Mouse (Mus musculus): ENCODE results near the gene Fth1.
"Not testable (repeated sequence)": the region's sequence is repeated elsewhere in the genome, so short reads cannot be mapped to it uniquely, and the experiment has no call there.

Gene Fth1

DNA sequence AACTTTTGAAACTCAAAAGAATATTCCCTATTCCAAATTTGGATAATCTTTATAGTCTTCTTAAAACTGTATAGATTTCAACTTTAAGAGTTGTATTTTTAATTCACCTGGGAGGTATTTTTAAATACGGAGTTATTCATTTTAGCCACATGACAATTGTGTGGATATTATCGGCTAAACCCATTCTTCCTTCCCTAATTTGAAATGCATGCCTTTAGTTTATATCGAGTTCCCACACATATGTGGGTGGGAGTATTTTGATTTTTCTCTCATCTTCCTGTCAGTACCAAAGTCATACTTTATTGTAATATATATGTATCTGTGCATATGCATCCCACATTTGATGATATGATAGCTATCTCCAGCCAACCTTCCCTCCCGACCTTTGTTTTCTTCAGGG lies at the start of gene Fth1:
Fth1 (plus strand) TSS at position 341 of the 400 bp plus-strand sequence.
- no peak for DNase-seq (ENCODE audit: low spot score in 2 of 2)

- not testable (repeated sequence) for DNase-seq (ENCODE audit: low spot score in 2 of 2)
Measured at GRCm38 (mm10) chr19:9931167-9931607, 49.2 kb upstream of the Fth1 start.

DNA sequence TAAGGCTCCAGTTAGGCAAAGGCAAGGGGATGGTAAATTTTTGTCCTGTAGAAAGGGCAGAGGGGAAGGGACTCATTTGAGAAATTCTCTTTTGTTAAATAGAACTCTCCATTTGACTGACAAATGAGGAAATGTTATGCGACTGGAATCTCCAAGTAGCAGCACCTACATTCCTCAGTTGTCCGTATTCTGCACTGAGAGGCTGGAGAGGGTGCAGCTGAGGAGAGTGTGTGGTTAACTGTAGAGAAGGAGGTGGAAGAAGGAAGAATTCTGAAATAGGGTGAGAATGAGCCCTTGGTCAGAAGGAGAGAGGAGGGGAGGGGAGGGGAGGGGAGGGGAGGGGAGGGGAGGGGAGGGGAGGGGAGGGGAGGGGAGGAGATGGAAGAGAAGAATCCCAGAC lies 46.5 kb upstream of the Fth1 start:
- DNase-seq (ENCODE audit: low spot score in 2 of 2) = no peak

- no peak for DNase-seq (ENCODE audit: low spot score in 2 of 2)
Measured at GRCm38 (mm10) chr19:9936579-9936978, 43.8 kb upstream of the Fth1 start.

DNA sequence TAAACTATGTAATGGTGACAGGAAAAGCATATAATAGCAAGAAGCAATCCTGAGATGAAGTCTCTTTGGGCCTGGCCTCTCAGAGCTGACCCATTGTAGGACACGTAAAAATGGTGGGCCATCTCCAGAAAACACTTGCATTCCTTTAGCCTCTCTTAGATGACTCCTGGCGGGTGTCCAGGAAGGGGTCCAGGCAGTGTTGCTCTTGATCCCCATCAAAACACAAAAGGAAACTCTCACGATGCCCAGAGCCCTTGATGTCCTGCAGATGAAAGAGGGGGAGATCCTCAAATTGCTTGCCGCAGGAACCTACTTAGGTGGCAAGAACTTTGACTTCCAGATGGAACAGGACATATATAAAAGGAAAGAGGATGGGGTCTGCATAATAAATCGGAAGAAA lies 43.0 kb upstream of the Fth1 start:
- DNase-seq (ENCODE audit: low spot score in 2 of 2) = no peak

DNA sequence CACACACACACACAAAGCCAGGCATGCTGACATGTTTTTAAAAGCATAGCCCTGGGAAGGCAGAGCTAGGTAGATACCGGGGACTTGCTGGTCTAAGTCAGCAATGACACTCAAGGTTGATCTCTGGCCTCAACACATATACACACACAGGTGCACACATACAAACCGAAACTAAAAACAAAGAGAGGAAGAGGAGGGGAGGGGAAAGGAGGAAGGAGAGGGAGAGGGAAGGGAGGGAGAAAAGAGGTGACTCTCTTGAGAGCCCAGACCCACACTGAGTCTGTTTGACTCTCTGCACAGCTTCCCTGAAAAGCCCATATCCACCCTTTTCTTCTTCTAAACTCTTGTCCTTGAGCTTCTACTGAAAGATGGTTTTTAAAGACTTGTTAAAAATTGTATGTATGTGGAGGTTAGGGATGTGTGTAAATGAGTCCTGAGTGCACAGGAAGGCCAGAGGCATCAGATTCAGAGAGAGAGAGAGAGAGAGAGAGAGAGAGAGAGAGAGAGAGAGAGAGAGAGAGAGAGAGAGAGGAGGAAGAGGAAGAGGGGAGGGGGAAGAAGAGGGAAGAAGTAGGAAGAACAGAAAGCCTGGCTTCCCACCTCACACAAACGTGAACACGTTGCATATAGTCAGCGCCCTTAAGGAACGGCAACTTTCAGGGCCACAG lies 42.1 kb upstream of the Fth1 start:
- peak in 1 of 2 experiments; percentile 23 for DNase-seq (ENCODE audit: low spot score in 2 of 2)

- peak; percentile 32 to 53 for DNase-seq (ENCODE audit: low spot score in 2 of 2)
Measured at GRCm38 (mm10) chr19:9938824-9939303, 41.5 kb upstream of the Fth1 start.

DNA sequence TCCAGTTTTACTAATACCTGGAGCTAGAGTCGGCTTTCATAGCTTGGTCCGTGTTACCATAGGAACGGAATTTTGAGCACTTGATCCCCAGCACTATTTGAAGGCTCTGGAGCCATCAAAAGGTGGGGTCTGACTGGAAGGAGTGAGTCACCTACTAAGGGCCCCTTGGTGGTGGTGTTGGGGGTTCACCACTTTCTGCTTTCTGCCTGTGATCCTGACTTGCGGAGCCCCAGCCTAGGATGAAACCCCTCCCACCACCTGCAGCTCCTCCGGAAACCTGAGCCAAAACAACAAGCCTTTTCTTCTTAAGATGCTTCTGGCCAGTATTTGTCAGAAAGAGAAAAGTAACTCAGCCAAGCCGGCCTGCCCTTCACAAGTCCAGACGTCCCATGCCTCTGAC lies 40.6 kb upstream of the Fth1 start:
- no peak for DNase-seq (ENCODE audit: low spot score in 2 of 2)

DNA sequence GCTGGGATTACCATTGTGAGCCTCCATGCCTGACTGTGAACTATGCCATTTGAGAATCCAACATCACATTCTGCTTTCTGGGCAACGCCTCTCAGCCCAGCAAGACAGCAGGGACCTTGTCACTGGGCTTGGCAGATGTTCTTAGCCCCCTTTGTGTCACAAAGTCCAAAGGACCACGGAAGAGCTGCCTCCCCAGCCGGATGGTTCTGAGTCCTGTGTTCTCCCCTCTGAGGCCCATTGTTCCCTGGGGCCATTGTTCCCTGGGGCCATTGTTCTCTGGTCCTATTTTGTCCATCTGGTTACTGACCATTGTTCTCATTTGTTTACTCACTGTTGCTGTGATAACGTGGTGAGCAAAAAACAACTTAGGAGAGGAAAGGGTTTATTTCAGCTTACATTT lies 39.5 kb upstream of the Fth1 start:
- DNase-seq (ENCODE audit: low spot score in 2 of 2) = no peak

GRCm38 (mm10) chr19:9941809-9942208 lies 38.6 kb upstream of the Fth1 start:
- no peak for DNase-seq (ENCODE audit: low spot score in 2 of 2)

GRCm38 (mm10) chr19:9942539-9943533 lies 37.6 kb upstream of the Fth1 start:
- DNase-seq (ENCODE audit: low spot score in 2 of 2) = no peak

DNA sequence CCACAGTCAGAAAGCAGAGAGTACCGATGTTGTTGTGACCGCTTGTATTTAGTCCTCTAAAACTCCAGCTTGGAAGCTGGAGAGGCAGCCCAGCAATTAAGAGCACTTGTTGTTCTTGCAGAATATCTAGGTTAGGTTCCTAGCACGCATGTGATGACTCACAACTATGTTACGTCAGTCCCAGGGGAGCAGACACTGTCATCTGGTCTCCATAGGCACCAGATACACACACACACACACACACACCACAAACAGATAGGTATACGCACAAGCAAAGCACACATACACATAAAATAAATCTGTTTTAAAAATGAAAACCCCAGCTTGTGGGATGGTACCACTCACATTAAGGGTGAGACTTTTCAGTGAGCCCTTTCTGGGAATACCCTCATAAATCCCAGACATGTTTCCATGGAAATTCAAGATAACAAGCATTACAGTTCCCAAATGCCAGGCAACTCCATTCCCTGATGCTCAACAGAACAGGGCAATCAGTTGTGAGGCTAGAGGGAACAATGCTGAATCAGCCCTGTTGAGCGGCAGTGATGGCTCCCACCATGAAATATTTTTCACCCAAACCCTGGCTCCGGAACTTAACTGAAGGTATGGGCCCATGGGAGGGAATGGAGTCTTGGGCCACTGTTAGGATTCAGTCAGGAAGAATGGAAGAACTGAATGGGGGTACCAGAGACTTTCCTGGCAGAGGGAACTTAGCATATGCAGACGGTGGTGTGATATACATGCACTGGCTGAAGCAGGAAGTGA lies 34.4 kb upstream of the Fth1 start:
- no peak for DNase-seq (ENCODE audit: low spot score in 2 of 2)

GRCm38 (mm10) chr19:9946986-9947385 lies 33.4 kb upstream of the Fth1 start:
- no peak for DNase-seq (ENCODE audit: low spot score in 2 of 2)

DNA sequence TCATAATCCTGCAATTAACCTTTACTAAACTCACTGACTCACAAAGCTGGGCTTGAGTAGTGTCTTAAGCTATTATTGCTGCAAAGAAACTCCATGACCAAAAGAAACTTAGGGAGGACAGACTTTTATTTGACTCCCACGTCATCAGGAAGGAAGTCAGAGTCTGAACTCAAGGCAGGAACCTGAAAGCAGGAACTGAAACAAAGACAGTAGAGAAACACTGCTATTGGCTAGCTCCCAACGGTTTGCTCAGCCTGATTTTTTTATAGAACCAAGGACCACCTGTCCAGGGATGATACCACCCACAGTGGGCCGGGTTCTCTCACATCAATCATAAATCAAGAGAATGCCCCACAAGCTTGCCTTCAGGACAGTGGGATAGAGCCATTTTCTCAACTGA lies 28.0 kb upstream of the Fth1 start:
- no peak for DNase-seq (ENCODE audit: low spot score in 2 of 2)

DNA sequence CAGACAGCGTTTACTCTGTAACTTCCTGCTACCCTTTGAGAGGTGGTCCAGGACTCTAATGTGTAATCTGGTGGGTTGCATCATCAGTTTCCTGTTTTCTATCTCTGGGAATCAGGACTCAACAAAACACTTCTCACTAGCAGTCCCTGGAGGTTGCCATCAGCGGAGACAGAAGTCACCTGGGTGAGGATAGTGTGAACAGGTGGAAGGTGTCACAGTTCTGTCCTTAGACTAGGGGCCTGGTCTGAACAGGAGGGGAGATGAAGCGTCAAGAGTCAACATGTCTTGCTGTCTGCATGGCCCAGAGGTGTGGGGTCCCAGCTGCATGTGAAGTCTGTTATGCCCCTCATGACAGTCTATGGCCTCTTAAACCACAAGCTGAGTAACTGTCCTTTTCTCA lies 27.5 kb upstream of the Fth1 start:
- no peak for DNase-seq (ENCODE audit: low spot score in 2 of 2)

DNA sequence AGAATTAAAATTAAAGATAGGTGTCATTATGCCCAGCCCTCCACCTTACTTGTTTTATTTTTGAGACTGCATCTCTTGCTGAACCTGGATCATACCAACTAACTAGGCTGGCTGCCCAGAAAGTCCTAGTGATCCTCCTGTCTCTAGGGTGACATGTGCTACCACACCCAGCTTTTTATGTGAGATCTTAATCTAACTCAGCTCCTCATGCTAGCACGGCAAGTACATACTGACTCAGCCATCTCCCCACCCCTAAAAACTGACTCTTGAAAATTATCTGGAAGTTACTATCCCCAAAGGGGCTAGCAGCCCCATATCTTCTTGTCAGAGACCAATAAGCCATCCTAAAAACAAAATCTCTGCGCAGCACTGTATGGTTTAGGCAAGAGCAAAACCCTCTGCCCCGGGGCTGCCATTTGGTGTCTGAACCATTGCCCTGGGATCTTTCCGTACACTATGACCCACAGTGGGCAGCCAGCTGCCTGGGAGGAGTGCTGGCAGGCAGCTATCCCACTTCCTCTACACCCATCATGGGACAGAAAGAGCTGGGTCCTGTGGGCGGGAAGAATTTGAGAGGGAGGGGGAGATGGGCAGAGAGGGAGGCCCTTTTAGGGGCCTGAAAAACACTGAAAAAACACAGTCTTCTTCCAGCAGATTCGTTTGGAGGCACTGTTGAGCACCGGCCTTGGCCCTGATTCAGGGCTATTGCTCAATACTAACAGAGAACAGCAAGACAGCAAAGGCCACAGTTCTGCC lies 26.2 kb upstream of the Fth1 start:
- DNase-seq (ENCODE audit: low spot score in 2 of 2) = no peak

DNA sequence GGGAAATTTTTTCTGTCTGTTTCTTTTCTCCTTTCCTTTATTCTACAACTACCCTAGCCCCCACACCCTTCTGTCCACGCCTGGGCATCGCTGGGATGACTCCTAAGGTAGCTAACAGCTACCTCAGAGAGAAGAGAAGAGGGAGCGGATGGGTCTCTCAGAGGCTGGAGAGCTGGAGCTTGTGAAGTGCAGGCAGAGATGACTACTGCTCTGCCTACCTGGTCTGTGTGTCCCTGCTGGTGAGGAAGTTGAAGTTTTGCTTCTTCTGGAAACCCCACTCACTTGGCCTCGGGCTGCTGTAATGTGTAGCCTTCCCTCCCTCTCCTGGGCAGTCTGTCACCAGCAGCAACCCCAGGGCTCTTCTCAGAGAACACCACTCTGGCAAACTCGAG lies 25.6 kb upstream of the Fth1 start:
- DNase-seq (ENCODE audit: low spot score in 2 of 2) = no peak

DNA sequence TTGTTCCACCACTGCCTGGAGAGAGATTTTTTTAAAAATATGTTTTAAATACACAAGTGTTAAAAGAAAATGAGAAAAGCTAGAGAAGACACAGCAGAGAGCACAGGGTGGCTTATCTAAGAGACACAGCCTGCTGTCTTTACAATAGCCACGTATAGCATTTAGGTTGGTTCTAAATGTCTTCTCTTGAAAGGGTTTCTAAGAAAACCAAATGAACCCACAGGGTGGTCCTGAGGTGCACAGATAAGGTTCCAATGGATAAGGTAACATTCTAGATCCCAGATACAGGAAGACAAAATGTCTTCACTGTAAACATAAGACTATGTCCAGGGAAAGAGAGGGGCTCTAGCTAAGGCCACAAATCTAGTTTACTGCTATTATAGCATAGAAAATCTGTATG lies 25.0 kb upstream of the Fth1 start:
- no peak for DNase-seq (ENCODE audit: low spot score in 2 of 2)

GRCm38 (mm10) chr19:9956624-9957388 lies 23.6 kb upstream of the Fth1 start:
- DNase-seq (ENCODE audit: low spot score in 2 of 2) = no peak

DNA sequence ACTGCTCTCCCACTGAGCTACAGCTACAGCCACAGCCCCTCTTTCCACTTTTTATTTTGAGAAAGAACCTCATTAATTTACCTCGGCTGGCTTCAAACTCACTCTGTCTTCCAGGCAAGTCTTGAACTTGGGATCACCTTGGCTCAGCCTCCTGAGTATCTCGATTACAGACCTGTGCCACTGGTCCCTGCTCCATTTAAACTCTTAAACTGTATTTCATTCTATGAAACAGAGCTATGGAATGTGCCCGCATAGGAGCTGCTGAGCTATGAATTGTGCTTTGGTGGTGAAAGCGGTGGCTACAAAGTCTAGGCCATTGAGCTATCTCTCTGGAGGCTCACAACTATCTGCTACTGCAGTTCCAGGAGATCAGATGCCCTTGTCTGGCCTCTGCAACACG lies 22.4 kb upstream of the Fth1 start:
- no peak for DNase-seq (ENCODE audit: low spot score in 2 of 2)

- DNase-seq (ENCODE audit: low spot score in 2 of 2) = no peak
Measured at GRCm38 (mm10) chr19:9960769-9961168, 19.6 kb upstream of the Fth1 start.

Measured in thymus, postnatal 10 days (tissue).